Mouse (Mus musculus) MEL (cell line): ENCODE data around the gene Mylk. TPM values are rescaled to one million over a fixed set of nuclear protein-coding genes. Genes with fewer than 3 reads are reported as not detected.
"Not testable (repeated sequence)": the region's sequence is repeated elsewhere in the genome, so short reads cannot be mapped to it uniquely, and the experiment has no call there.

Experiments used
- DNase-seq: peaks from one replicate; pipeline ENCODE4 v3.0.0; 2011; ENCODE audit warnings: low read depth, low spot score
- H3K27ac ChIP-seq: 2 replicates; pipeline ENCODE4 v1.5.1; 2012; ENCODE audit warnings: low read depth, mild to moderate bottlenecking, control low read depth, low read length, moderate library complexity; ENCODE audit not compliant: control insufficient read depth
- H3K27me3 ChIP-seq, 2 experiments: fragments of 150-350 bp in 1 of 2; sonication (generic) in 1 of 2; 2 replicates each; pipeline ENCODE4 v1.6.1; 2012; ENCODE audit warnings: low read length in 2 of 2, mild to moderate bottlenecking in 2 of 2, improper control_type of control experiment in 1 of 2, moderate library complexity in 1 of 2; ENCODE audit not compliant: insufficient read depth in 2 of 2, control insufficient read depth in 1 of 2
- H3K36me3 ChIP-seq, 2 experiments: 2 replicates each; pipeline ENCODE4 v1.6.1; 2012 to 2014; ENCODE audit warnings: low read length in 2 of 2, improper control_type of control experiment in 1 of 2, inconsistent platforms in 1 of 2, mild to moderate bottlenecking in 1 of 2; ENCODE audit not compliant: insufficient read depth in 2 of 2, control insufficient read depth in 1 of 2
- H3K4me1 ChIP-seq, 2 experiments: fragments of 150-350 bp in 1 of 2; sonication (generic) in 1 of 2; 2 replicates each; pipeline ENCODE4 v1.6.1; 2012; ENCODE audit warnings: low read length in 2 of 2, improper control_type of control experiment in 1 of 2, mild to moderate bottlenecking in 1 of 2; ENCODE audit not compliant: insufficient read depth in 2 of 2, control insufficient read depth in 1 of 2
- H3K4me3 ChIP-seq, 2 experiments: fragments of 150-350 bp in 1 of 2; sonication (generic) in 1 of 2; 2 replicates each; pipeline ENCODE4 v1.5.1; 2012; ENCODE audit warnings: low read depth in 2 of 2, low read length in 2 of 2, mild to moderate bottlenecking in 2 of 2, moderate library complexity in 2 of 2, control low read depth in 1 of 2, improper control_type of control experiment in 1 of 2; ENCODE audit not compliant: control insufficient read depth in 1 of 2, insufficient read depth in 1 of 2
- H3K79me2 ChIP-seq: 2 replicates; pipeline ENCODE4 v1.6.1; 2012; ENCODE audit warnings: mild to moderate bottlenecking, low read length, moderate library complexity; ENCODE audit not compliant: control insufficient read depth, poor library complexity, insufficient read depth
- H3K9ac ChIP-seq: 2 replicates; pipeline ENCODE4 v1.6.1; 2012; ENCODE audit warnings: low read depth, mild to moderate bottlenecking, control low read depth, low read length, moderate library complexity; ENCODE audit not compliant: control insufficient read depth, poor library complexity, severe bottlenecking
- H3K9me3 ChIP-seq: fragments of 150-350 bp; sonication (generic); replicated peaks from 2 replicates; pipeline ENCODE4 v1.6.1; 2012; ENCODE audit warnings: mild to moderate bottlenecking, low read length, improper control_type of control experiment, moderate library complexity; ENCODE audit not compliant: insufficient read depth
- E2F4 ChIP-seq: IDR thresholded peaks from 2 replicates; pipeline ENCODE4 v1.6.1; 2011; ENCODE audit warnings: low read depth, low read length, improper control_type of control experiment, borderline replicate concordance
- GABPA ChIP-seq: IDR thresholded peaks from 2 replicates; pipeline ENCODE4 v1.6.1; 2012; ENCODE audit warnings: low read depth, mild to moderate bottlenecking, inconsistent platforms, low read length, improper control_type of control experiment, moderate library complexity
- MAZ ChIP-seq: IDR thresholded peaks from 2 replicates; pipeline ENCODE4 v1.6.1; 2012; ENCODE audit warnings: low read depth, mild to moderate bottlenecking, inconsistent platforms, low read length, improper control_type of control experiment
- MEF2A ChIP-seq: IDR thresholded peaks from 2 replicates; pipeline ENCODE4 v1.6.1; 2014; ENCODE audit warnings: low read depth, mild to moderate bottlenecking, inconsistent platforms, low read length, improper control_type of control experiment; ENCODE audit not compliant: poor library complexity, insufficient replicate concordance, severe bottlenecking; ENCODE audit errors: extremely low read depth
- MXI1 ChIP-seq: IDR thresholded peaks from 2 replicates; pipeline ENCODE4 v1.6.1; 2011; ENCODE audit warnings: mild to moderate bottlenecking, low read depth, low read length, improper control_type of control experiment
- MYC ChIP-seq: IDR thresholded peaks from 2 replicates; pipeline ENCODE4 v1.6.1; 2011; ENCODE audit warnings: low read depth, mild to moderate bottlenecking, low read length, improper control_type of control experiment, moderate library complexity
- NRF1 ChIP-seq: IDR thresholded peaks from 2 replicates; pipeline ENCODE4 v1.6.1; 2014; ENCODE audit warnings: low read depth, mild to moderate bottlenecking, inconsistent platforms, low read length, improper control_type of control experiment, moderate library complexity; ENCODE audit not compliant: poor library complexity, insufficient read depth, severe bottlenecking
- POLR2A ChIP-seq, 2 experiments: IDR thresholded peaks; 2 replicates each; pipeline ENCODE4 v1.6.1; 2011 to 2012; ENCODE audit warnings: low read length in 2 of 2, mild to moderate bottlenecking in 2 of 2, control low read depth in 1 of 2, improper control_type of control experiment in 1 of 2, low read depth in 1 of 2, moderate library complexity in 1 of 2; ENCODE audit not compliant: control insufficient read depth in 1 of 2, insufficient read depth in 1 of 2, poor library complexity in 1 of 2
- TAL1 ChIP-seq: IDR thresholded peaks from 2 replicates; pipeline ENCODE4 v1.6.1; 2012; ENCODE audit warnings: mild to moderate bottlenecking, inconsistent platforms, low read length, moderate library complexity, mixed read lengths
- TBP ChIP-seq: IDR thresholded peaks from 2 replicates; pipeline ENCODE4 v1.8.0; 2011; ENCODE audit warnings: low read depth, low read length, improper control_type of control experiment
- USF1 ChIP-seq: IDR thresholded peaks from 2 replicates; pipeline ENCODE4 v1.6.1; 2014; ENCODE audit warnings: low read depth, mild to moderate bottlenecking, inconsistent platforms, low read length, improper control_type of control experiment, moderate library complexity
- USF2 ChIP-seq, 2 experiments: IDR thresholded peaks; 2 replicates each; pipeline ENCODE4 v1.6.1; 2011 to 2012; ENCODE audit warnings: improper control_type of control experiment in 2 of 2, low read length in 2 of 2, borderline replicate concordance in 1 of 2, inconsistent platforms in 1 of 2, low read depth in 1 of 2, mild to moderate bottlenecking in 1 of 2; ENCODE audit not compliant: insufficient read depth in 1 of 2
- ZNF384 ChIP-seq: IDR thresholded peaks from 2 replicates; pipeline ENCODE4 v1.6.1; 2012; ENCODE audit warnings: low read depth, mild to moderate bottlenecking, inconsistent platforms, low read length, improper control_type of control experiment
- polyA plus RNA-seq, 2 experiments: library from polyadenylated mRNA; stranded (reverse) in 1 of 2; unstranded in 1 of 2; fragments of >175 nt in 1 of 2; fragments of >200 nt in 1 of 2; gene quantifications; 2 replicates each; pipeline versions ENCODE4 v1.2.1 to v1.2.4; 2012; ENCODE audit warnings: low replicate concordance in 2 of 2, low read depth in 1 of 2; ENCODE audit not compliant: insufficient read length in 2 of 2, insufficient read depth in 1 of 2, missing spikeins in 1 of 2
- total RNA-seq: library from RNA; depleted of rRNA; stranded (reverse); fragments of 300-350 nt; gene quantifications from 2 replicates; pipeline ENCODE4 v1.2.3, GENCODE M21; 2012

Gene Mylk
- total and polyA plus RNA-seq, 3 experiments: not detected

DNA sequence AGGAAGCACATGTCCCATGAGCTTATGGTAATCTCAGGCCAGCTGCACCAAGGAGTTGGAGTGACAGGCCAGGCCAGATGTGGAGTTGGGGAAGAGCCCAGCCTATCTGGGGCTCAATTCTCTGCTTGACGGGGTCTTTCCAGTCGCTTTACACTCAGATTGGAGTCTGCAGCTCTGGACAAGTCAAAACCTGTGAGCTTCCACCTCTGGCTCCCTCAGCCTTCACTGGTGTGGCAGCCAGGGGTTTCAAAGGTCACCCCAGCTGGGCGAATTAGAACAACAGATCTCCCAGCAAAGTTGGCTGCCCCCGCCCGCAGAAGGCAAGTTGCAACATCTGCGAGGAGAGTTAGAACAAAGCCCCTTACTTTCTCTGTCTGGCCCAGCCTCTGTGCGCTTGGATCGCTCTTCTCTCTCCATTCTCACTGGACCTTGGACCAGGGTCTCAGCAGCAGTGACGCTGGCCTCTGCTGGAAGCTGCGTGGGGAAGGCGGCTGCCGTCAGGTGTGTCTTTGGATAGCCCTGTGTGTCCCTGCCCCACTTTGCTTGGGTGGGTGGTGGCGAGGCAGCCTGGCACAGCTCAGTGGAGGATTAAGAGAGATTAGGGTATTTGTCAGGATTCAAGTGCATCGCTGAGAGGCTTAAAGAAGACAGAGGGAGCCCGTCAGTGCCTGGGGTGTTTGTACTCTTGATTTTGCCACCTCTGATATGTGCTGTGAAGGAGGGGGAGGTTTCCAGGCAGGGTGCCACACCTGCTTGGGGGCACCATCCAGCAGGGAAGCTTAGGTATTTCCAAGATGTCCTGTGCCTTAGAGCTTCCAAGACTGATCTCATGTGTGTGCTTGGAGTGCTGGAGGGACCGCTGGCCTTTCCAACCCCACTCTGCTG is 62.1 kb downstream of the Mylk start:
- no peak for DNase-seq
- TF ChIP-seq ZNF384 (no peak), TAL1 (no peak), NRF1 (no peak), MAZ (no peak), MXI1 (no peak), USF1 (no peak), E2F4 (no peak), GABPA (no peak)
- no peak overlapping the region for H3K4me3 ChIP-seq
- no peaks in the 10 kb centered on the region for H3K9me3 ChIP-seq
- H3K9ac ChIP-seq: no peak overlapping the region
- H3K36me3 ChIP-seq: no peaks in the 10 kb centered on the region
- no peak overlapping the region for H3K27ac ChIP-seq
- H3K4me1 ChIP-seq: no peaks in the 10 kb centered on the region
- no peaks in the 10 kb centered on the region for H3K79me2 ChIP-seq
- H3K27me3 ChIP-seq: no peaks in the 10 kb centered on the region

DNA sequence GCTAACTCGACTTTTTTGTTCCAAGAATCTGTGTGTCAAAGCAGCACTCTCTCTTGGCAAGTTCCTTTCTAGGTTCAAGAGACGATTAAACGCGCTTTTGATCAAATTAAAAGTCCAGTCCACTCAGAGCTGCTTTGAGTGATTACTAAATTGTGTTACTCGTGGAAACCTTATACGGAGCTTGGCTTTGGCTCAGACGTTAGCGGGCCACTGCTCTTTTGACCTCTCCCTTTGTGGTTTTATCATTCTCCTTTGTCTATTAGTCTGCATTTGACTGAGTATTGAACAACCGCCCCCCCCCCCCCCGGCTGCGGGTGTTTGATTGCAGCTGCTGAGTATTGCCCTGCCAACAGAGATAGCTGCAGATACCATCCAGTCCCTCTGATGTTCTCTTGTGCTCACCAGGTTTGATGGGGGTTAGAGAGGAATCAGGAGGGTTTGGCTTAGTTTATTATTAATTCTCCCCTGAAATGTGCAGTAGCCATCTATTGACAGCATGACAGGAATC is 62.8 kb downstream of the Mylk start:
- H3K79me2 ChIP-seq: no peaks in the 10 kb centered on the region
- H3K9me3 ChIP-seq: no peaks in the 10 kb centered on the region
- no peak for DNase-seq
- no peaks in the 10 kb centered on the region for H3K36me3 ChIP-seq
- H3K27ac ChIP-seq: no peak overlapping the region
- H3K4me3 ChIP-seq: no peak overlapping the region
- H3K27me3 ChIP-seq: no peaks in the 10 kb centered on the region
- no peak overlapping the region for H3K9ac ChIP-seq
- no peak for TF ChIP-seq POLR2A (IDR thresholded peaks at IDR 0.05; ENCODE audit: control insufficient read depth in 1 of 2, insufficient read depth in 1 of 2, low read depth in 1 of 2, low read length in 2 of 2, poor library complexity in 1 of 2)
- TF ChIP-seq MYC: no peak
- no peak for TF ChIP-seq E2F4
- TF ChIP-seq USF2 (IDR thresholded peaks at IDR 0.05; ENCODE audit: borderline replicate concordance in 1 of 2, insufficient read depth in 1 of 2, low read depth in 1 of 2, low read length in 2 of 2): no peak
- TF ChIP-seq TBP: no peak
- H3K4me1 ChIP-seq: no peaks in the 10 kb centered on the region

DNA sequence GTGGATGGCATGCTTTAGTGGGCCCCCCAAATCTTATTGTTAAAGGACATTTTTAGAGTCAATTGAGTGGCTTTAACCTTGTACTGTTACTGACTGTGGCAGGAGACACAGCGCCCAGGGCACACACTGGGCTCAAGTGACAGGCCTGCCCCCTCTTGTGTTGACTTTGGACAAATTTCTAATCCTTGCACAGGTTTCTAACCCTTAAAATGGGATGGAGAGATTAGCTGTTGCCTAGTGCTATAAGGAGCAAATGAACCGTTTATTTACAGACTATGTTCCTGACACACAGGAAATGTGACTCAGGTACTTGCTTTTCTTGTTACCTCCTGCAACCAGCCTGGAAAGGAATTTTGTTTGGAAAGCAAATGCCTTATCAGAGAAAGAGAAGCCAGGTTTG is 67.2 kb downstream of the Mylk start:
- TF ChIP-seq TBP (no peak), MEF2A (no peak), USF2 (IDR thresholded peaks at IDR 0.05; ENCODE audit: borderline replicate concordance in 1 of 2, insufficient read depth in 1 of 2, low read depth in 1 of 2, low read length in 2 of 2) (no peak)
- no peaks in the 10 kb centered on the region for H3K36me3 ChIP-seq
- H3K4me1 ChIP-seq: no peaks in the 10 kb centered on the region

DNA sequence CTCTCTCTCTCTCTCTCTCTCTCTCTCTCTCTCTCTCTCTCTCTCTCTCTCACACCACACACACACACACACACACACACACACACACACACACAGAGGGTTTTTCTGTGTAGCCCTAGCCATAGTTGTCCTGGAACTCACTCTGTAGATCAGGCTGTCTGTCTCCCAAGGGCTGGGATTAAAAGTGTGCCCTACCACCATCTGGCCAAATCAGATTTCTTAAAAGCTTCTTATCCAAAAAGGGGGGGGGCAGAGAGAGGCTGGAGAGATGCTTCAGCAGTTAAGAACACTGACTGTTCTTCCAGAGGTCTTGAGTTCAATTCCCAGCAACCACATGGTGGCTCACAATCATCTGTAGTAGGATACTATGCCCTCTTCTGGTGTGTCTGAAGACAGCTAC is 68.2 kb downstream of the Mylk start:
- H3K36me3 ChIP-seq, H3K4me3 ChIP-seq, H3K4me1 ChIP-seq, H3K9me3 ChIP-seq, H3K79me2 ChIP-seq, H3K27me3 ChIP-seq, DNase-seq, H3K27ac ChIP-seq, H3K9ac ChIP-seq: not testable (repeated sequence)

More for the DNA sequence above, 67.2 kb downstream of the Mylk start:
- no peaks in the 10 kb centered on the region for H3K9me3 ChIP-seq
- no peak for DNase-seq
- no peaks in the 10 kb centered on the region for H3K27me3 ChIP-seq
- no peak overlapping the region for H3K27ac ChIP-seq
- H3K9ac ChIP-seq: no peak overlapping the region
- no peaks in the 10 kb centered on the region for H3K79me2 ChIP-seq
- no peak overlapping the region for H3K4me3 ChIP-seq
